Mouse (Mus musculus): ENCODE results near the gene Cyp11a1.

Gene Cyp11a1

GRCm38 (mm10) chr9:58005753-58006461, at the start of gene Cyp11a1:
Cyp11a1 (plus strand) TSS chr9:58006411.
- DNase-seq (ENCODE audit: low spot score) = no peak

GRCm38 (mm10) chr9:57956838-57957236, 49.4 kb upstream of the Cyp11a1 start:
- DNase-seq (ENCODE audit: low spot score) = no peak

- DNase-seq (ENCODE audit: low spot score) = no peak
Observed at GRCm38 (mm10) chr9:57958615-57959014, 47.6 kb upstream of the Cyp11a1 start.

GRCm38 (mm10) chr9:57959399-57959798, 46.8 kb upstream of the Cyp11a1 start:
- DNase-seq (ENCODE audit: low spot score) = no peak

- DNase-seq (ENCODE audit: low spot score) = no peak
Observed at GRCm38 (mm10) chr9:57959886-57960866, 46.0 kb upstream of the Cyp11a1 start.

GRCm38 (mm10) chr9:57961226-57961625, 45.0 kb upstream of the Cyp11a1 start:
- DNase-seq (ENCODE audit: low spot score) = no peak

GRCm38 (mm10) chr9:57961863-57962778, 44.1 kb upstream of the Cyp11a1 start:
- no peak for DNase-seq (ENCODE audit: low spot score)

GRCm38 (mm10) chr9:57963249-57963997, 42.8 kb upstream of the Cyp11a1 start:
- no peak for DNase-seq (ENCODE audit: low spot score)

- no peak for DNase-seq (ENCODE audit: low spot score)
Observed at GRCm38 (mm10) chr9:57963998-57964395, 42.2 kb upstream of the Cyp11a1 start.

- DNase-seq (ENCODE audit: low spot score) = no peak
Observed at GRCm38 (mm10) chr9:57964528-57965250, 41.5 kb upstream of the Cyp11a1 start.

- DNase-seq (ENCODE audit: low spot score) = peak; percentile 77
Observed at GRCm38 (mm10) chr9:57965281-57966185, 40.7 kb upstream of the Cyp11a1 start.

- peak; percentile 86 for DNase-seq (ENCODE audit: low spot score)
Observed at GRCm38 (mm10) chr9:57967237-57967960, 38.8 kb upstream of the Cyp11a1 start.

- DNase-seq (ENCODE audit: low spot score) = no peak
Observed at GRCm38 (mm10) chr9:57968166-57968771, 37.9 kb upstream of the Cyp11a1 start.

GRCm38 (mm10) chr9:57968783-57969542, 37.2 kb upstream of the Cyp11a1 start:
- DNase-seq (ENCODE audit: low spot score) = no peak

- DNase-seq (ENCODE audit: low spot score) = no peak
Observed at GRCm38 (mm10) chr9:57969736-57970495, 36.3 kb upstream of the Cyp11a1 start.

- DNase-seq (ENCODE audit: low spot score) = no peak
Observed at GRCm38 (mm10) chr9:57971413-57971812, 34.8 kb upstream of the Cyp11a1 start.

GRCm38 (mm10) chr9:57972141-57972591, 34.0 kb upstream of the Cyp11a1 start:
- no peak for DNase-seq (ENCODE audit: low spot score)
